Mouse (Mus musculus) G1E-ER4 (cell line): ENCODE data around the gene Tspear. TPM values are rescaled to one million over a fixed set of nuclear protein-coding genes. Genes with fewer than 3 reads are reported as not detected.

Source experiments
- GATA1 ChIP-seq: IDR thresholded peaks from one replicate; pipeline ENCODE4 v1.8.0; 2012; ENCODE audit warnings: low read length, inconsistent platforms
- polyA plus RNA-seq: library from polyadenylated mRNA; stranded (reverse); fragments of >175 nt; gene quantifications from 2 replicates; pipeline ENCODE4 v1.2.3, GENCODE M21; 2012

Tspear gene
- polyA plus RNA-seq, 1 experiment: not detected

DNA sequence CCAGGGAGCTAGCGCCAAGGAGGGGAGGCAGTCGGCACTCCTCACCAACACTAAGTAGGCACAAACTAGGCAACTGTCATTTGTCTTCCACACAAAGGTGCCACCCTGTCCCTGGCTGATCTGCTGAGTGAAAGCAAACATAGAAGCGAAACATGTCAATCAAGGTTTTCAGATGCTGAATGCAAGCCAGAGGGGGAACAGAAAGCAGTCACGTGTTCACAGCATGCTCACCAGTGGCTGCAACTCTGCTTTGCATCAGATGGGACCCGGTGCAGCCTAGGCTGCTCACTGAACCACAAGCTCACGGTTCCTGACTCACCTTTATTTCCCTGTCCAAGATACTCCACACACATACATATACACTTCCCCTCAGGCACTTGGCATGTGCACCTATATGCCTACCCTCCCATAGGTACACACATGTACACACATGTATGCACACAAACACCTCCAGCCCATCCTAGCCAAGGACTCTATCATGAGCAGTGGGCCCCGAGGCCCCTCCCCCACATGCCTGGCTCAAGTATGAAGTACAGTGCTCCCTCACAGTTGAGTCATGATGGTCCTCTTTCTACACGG is 204.7 kb downstream of the Tspear start:
- no peak for TF ChIP-seq GATA1

DNA sequence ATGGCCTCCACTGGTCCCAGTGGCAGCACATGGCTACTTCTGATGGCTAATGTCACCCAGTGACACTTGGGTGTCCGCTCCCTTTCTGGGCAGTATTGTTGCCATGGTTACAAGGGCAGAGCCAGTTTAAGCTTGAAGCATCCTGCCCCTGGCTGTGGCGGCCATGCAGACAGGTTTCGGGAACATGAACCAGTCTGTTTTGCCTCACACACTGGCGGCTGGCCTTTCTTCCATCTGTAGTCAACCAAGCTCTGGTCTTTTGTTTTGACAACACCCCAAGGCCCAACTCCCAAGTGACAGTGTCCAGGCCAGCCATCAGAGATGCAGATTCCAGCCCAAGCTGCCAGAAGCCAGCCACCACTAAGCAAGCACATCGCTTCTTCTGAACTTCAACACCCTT is 209.2 kb downstream of the Tspear start:
- no peak for TF ChIP-seq GATA1

DNA sequence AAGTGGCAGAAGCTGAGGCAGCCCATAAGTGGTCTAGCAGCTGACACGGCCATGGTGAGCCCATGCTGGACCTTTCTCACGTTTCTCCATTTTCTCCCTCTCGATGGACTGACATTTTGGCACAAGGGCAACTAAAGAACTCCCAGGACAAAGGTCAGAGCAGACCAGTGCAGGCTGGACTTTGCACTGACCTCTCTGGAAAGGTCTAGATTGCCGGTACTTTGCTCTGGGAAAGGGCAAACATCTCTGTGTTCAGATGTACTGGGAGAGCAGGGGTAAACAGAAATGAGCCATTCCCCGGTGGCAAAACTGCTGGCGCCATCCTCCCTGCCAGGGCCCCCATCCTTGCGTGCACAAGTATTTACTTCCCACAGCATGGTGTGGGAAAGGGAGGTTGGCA is 213.8 kb downstream of the Tspear start:
- no peak for TF ChIP-seq GATA1

DNA sequence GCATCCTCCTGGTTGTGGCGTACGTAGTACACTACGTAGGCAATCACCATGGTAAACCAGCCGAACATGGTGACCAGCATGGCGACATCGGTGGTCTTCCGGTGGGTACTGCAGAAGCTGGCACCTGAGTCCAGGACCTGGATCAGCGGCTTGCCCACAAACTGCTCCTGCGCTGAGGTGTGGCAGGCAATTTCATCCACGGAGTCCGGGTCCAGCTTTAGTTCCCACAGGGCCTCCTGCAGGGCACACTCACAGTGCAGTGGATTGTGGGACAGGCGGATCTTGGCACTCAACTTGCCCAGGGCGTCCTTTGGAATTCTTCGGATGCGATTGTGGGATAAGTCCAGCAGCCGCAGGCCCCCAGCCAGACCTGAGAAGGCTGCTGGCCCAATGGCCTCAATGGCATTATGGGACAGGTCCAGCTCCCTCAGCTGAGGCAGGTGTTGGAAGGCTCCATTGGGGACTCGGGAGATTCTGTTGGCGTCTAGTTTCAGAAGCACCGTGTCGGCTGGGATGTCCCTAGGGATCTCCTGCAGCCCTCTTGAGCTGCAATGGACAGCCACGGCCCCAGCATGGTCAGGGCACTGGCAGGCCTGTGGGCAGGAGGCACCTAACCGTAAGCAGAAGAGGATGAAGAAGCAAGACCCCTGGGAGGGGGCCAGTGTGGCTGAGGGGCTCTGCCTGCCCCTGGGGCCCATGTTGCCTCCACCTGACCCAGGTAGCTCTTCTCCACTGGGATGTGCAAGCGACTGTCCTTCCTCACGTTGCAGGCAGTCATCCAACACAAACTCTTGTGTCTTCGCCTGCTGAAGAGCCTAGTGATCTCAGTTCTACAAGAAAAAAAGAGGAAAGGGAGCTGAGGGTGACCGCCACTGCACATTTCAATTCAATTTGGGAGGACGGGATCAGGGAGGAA is 214.8 kb downstream of the Tspear start:
- TF ChIP-seq GATA1: no peak

DNA sequence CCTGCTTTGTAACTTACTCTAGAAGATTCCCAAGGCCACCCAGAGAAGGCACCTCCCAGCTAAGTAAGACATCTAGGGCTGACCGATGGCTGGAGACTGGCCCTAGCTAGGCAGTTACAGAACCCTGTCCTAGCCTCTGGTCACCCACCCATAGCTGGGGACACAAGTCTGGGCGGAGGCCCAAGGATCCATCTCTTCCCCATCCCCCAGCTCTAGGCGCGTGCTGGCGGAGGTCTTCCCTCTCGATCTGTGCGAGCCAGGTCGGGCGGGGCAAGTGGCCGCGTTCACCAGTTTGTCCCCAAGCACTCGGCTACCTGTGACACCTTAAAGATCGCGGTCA is 215.5 kb downstream of the Tspear start:
- no peak for TF ChIP-seq GATA1

GRCm38 (mm10) chr10:77902211-77902893 is 216.0 kb downstream of the Tspear start, which contains the start of gene Lrrc3:
TSS of gene Lrrc3 (minus strand) at chr10:77902536.
- no peak for TF ChIP-seq GATA1

- no peak for TF ChIP-seq GATA1
Observed at GRCm38 (mm10) chr10:77902894-77903715, 216.7 kb downstream of the Tspear start.

GRCm38 (mm10) chr10:77912605-77913004 is 226.2 kb downstream of the Tspear start:
- no peak for TF ChIP-seq GATA1

DNA sequence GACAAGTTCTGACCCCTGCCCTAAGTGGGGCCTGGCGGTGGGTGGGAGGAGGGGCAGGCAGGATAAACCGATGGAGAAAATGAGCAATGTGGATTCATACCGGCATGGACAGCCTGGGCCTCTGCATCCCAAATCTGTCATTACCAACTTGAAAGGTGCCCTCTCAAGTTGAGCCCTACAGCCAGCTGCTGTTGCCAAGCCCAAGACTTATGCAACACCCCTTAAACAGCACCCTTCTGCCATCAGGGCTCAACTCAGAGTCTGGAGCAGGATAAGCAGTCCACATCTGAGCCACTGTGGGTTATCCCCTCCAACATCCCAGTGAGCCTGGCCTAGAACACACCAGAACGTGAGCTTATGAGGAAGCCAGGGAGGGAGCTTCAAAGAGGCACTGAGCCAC is 226.9 kb downstream of the Tspear start:
- TF ChIP-seq GATA1: no peak

GRCm38 (mm10) chr10:77916636-77917335 is 230.4 kb downstream of the Tspear start:
- TF ChIP-seq GATA1: no peak

DNA sequence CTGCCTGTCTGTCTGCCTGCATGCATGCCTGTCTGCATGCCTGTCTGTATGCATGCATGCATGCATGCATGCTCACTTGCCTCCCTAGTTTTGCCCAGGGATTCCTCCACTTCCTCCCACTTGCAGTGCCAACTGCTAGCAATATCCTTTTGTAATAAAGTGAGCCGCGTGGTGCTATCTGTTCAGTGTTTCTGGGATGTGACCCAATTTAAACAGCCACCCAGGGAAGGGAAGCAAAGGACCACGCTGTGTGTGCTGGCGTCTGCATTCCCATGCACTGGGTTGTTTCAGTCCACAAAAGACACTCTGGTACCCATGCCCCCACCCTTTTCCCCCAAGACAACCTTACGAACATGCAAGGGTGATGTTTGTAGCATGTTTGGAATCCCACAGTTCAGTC is 234.6 kb downstream of the Tspear start:
- no peak for TF ChIP-seq GATA1

- no peak for TF ChIP-seq GATA1
Observed at GRCm38 (mm10) chr10:77922681-77923080, 236.3 kb downstream of the Tspear start.

GRCm38 (mm10) chr10:77926140-77926539 is 239.8 kb downstream of the Tspear start:
- no peak for TF ChIP-seq GATA1

GRCm38 (mm10) chr10:77927375-77927774 is 241.0 kb downstream of the Tspear start:
- TF ChIP-seq GATA1: no peak

Other genes starting within 250 kb of the Tspear start
- gene Fam207a, start 170.8 kb upstream of the Tspear start, polyA plus RNA-seq: 128 and 179 TPM in 2 replicates
- 0.90 and 3.8 TPM in 2 replicates for gene Itgb2, start 156.3 kb upstream of the Tspear start, polyA plus RNA-seq
- gene Pttg1ip, start 104.8 kb upstream of the Tspear start, polyA plus RNA-seq: 101 and 130 TPM in 2 replicates
- gene Sumo3, start 80.5 kb upstream of the Tspear start, polyA plus RNA-seq: 166 and 172 TPM in 2 replicates
- gene Gm49325, start 80.4 kb upstream of the Tspear start, polyA plus RNA-seq: 0.54 TPM in 1 of 2 replicates, not detected in the other
- gene Ube2g2, start 64.3 kb upstream of the Tspear start, polyA plus RNA-seq: 30.8 and 39.8 TPM in 2 replicates
- not detected in 2 replicates for gene Gm19402, start 4.2 kb downstream of the Tspear start, polyA plus RNA-seq
- not detected in 2 replicates for gene Gm9508, start 10.7 kb downstream of the Tspear start, polyA plus RNA-seq
- gene Gm10272, start 20.1 kb downstream of the Tspear start, polyA plus RNA-seq: not detected in 2 replicates
- not detected in 2 replicates for gene Gm10024, start 24.9 kb downstream of the Tspear start, polyA plus RNA-seq
- not detected in 2 replicates for gene Gm10142, start 29.2 kb downstream of the Tspear start, polyA plus RNA-seq
- not detected in 2 replicates for gene Krtap12-1, start 34.0 kb downstream of the Tspear start, polyA plus RNA-seq
- gene Gm10100, start 39.9 kb downstream of the Tspear start, polyA plus RNA-seq: not detected in 2 replicates
- not detected in 2 replicates for gene Gm18596, start 56.1 kb downstream of the Tspear start, polyA plus RNA-seq
- gene Gm9736, start 64.8 kb downstream of the Tspear start, polyA plus RNA-seq: not detected in 2 replicates
- gene Gm3233, start 73.1 kb downstream of the Tspear start, polyA plus RNA-seq: not detected in 2 replicates
- gene Gm3238, start 84.8 kb downstream of the Tspear start, polyA plus RNA-seq: not detected in 2 replicates
- not detected in 2 replicates for gene Gm7138, start 90.4 kb downstream of the Tspear start, polyA plus RNA-seq
- gene Gm3250, start 96.0 kb downstream of the Tspear start, polyA plus RNA-seq: not detected in 2 replicates
- not detected in 2 replicates for gene Gm7137, start 101.6 kb downstream of the Tspear start, polyA plus RNA-seq
- not detected in 2 replicates for gene Gm9639, start 108.5 kb downstream of the Tspear start, polyA plus RNA-seq
- gene Gm19668, start 112.6 kb downstream of the Tspear start, polyA plus RNA-seq: not detected in 2 replicates
- not detected in 2 replicates for gene Gm9507, start 125.3 kb downstream of the Tspear start, polyA plus RNA-seq
- not detected in 2 replicates for gene Gm2696, start 128.1 kb downstream of the Tspear start, polyA plus RNA-seq
- gene Krtap10-4, start 140.5 kb downstream of the Tspear start, polyA plus RNA-seq: not detected in 2 replicates
- gene Krtap10-10, start 149.4 kb downstream of the Tspear start, polyA plus RNA-seq: not detected in 2 replicates
- not detected in 2 replicates for gene Gm36176, start 160.2 kb downstream of the Tspear start, polyA plus RNA-seq
- not detected in 2 replicates for gene Gm10318, start 166.3 kb downstream of the Tspear start, polyA plus RNA-seq
- gene Gm3285, start 175.4 kb downstream of the Tspear start, polyA plus RNA-seq: not detected in 2 replicates
- not detected in 2 replicates for gene Lrrc3, start 216.0 kb downstream of the Tspear start, polyA plus RNA-seq